Mouse (Mus musculus) layer of hippocampus, adult 2 months (tissue): Measurements from ENCODE around the gene Cdc25b. TPM values are rescaled to one million over a fixed set of nuclear protein-coding genes. Genes with fewer than 3 reads are reported as not detected.

Source experiments
- DNase-seq, 2 experiments: peaks; one replicate each; pipeline ENCODE4 v3.0.0; 2022; ENCODE audit warnings: low spot score in 2 of 2
- H3K27ac ChIP-seq: fragments of 200-600 bp; 2 replicates; pipeline ENCODE4 v1.8.1; 2022
- H3K4me3 ChIP-seq: fragments of 200-600 bp; 2 replicates; pipeline ENCODE4 v1.8.1; 2022; ENCODE audit warnings: mild to moderate bottlenecking
- CTCF ChIP-seq: fragments of 200-600 bp; conservative IDR thresholded peaks from 2 replicates; pipeline ENCODE4 v1.8.1; 2022; ENCODE audit warnings: antibody characterized with exemption, mild to moderate bottlenecking, moderate library complexity
- total RNA-seq, 2 experiments: library from RNA; stranded (reverse); gene quantifications; 2 replicates each; pipeline ENCODE4 v1.2.3; 2021

The Cdc25b gene
- total RNA-seq, 2 experiments from 2014 or later: 23.4 to 25.5 TPM

GRCm38 (mm10) chr2:131227243-131227642 is 40.5 kb downstream of the Cdc25b start:
- TF ChIP-seq CTCF: no peak
- no peak for DNase-seq
- no peak overlapping the region for H3K27ac ChIP-seq
- no peak overlapping the region for H3K4me3 ChIP-seq

GRCm38 (mm10) chr2:131232558-131232957 is 45.8 kb downstream of the Cdc25b start:
- TF ChIP-seq CTCF: no peak
- Histone ChIP-seq H3K4me3 (no peak overlapping the region), H3K27ac (no peak overlapping the region)
- no peak for DNase-seq

GRCm38 (mm10) chr2:131233307-131234126 is 46.8 kb downstream of the Cdc25b start, which contains the start of gene Mavs:
Gene Mavs (plus strand): TSS chr2:131234063.
- Histone ChIP-seq H3K27ac (peak within 1 kb of the TSS; percentile 87), H3K4me3 (peak within 1 kb of the TSS; percentile 64)
- TF ChIP-seq CTCF: no peak
- DNase-seq: peak; percentile 91 to 95

- Histone ChIP-seq H3K4me3 (peak overlapping the region; percentile 64), H3K27ac (peak overlapping the region; percentile 87)
- no peak for TF ChIP-seq CTCF
- no peak for DNase-seq
Observed at GRCm38 (mm10) chr2:131234127-131234650, 47.4 kb downstream of the Cdc25b start.

GRCm38 (mm10) chr2:131234970-131235635 is 48.4 kb downstream of the Cdc25b start:
- Histone ChIP-seq H3K27ac (no peak overlapping the region), H3K4me3 (no peak overlapping the region)
- TF ChIP-seq CTCF: no peak
- no peak for DNase-seq

GRCm38 (mm10) chr2:131242180-131242579 is 55.4 kb downstream of the Cdc25b start:
- Histone ChIP-seq H3K27ac (no peak overlapping the region), H3K4me3 (no peak overlapping the region)
- no peak for DNase-seq
- TF ChIP-seq CTCF: no peak

GRCm38 (mm10) chr2:131242929-131243328 is 56.2 kb downstream of the Cdc25b start:
- no peak for TF ChIP-seq CTCF
- no peak for DNase-seq
- Histone ChIP-seq H3K4me3 (no peak overlapping the region), H3K27ac (no peak overlapping the region)

Other genes starting within 250 kb of the Cdc25b start
- 10 to 100 TPM; 62.8 to 64.0 TPM for gene Gfra4, start 143.9 kb upstream of the Cdc25b start, total RNA-seq
- under 1 TPM; 0.59 to 0.76 TPM for gene Adam33, start 123.1 kb upstream of the Cdc25b start, total RNA-seq
- gene Siglec1, start 100.2 kb upstream of the Cdc25b start, total RNA-seq: under 1 TPM; 0.20 to 0.46 TPM
- 1 to 10 TPM; 9.1 to 9.5 TPM for gene Hspa12b, start 59.7 kb upstream of the Cdc25b start, total RNA-seq
- not detected for gene Gm11037, start 53.5 kb upstream of the Cdc25b start, total RNA-seq
- gene 1700037H04Rik, start 26.9 kb upstream of the Cdc25b start, total RNA-seq: 10 to 100 TPM; 46.0 to 46.7 TPM
- gene Cenpb, start 6.9 kb upstream of the Cdc25b start, total RNA-seq: 10 to 100 TPM; 72.3 to 78.8 TPM
- gene Spef1, start 333 bp downstream of the Cdc25b start, total RNA-seq: 1 to 10 TPM; 8.5 to 8.9 TPM
- gene Ap5s1, start 20.1 kb downstream of the Cdc25b start, total RNA-seq: 10 to 100 TPM; 20.9 to 26.0 TPM
- gene Mavs, start 47.1 kb downstream of the Cdc25b start, total RNA-seq: 1 to 10 TPM; 6.8 to 7.4 TPM
- gene Pank2, start 75.5 kb downstream of the Cdc25b start, total RNA-seq: 10 to 100 TPM; 56.5 to 60.2 TPM
- 10 to 100 TPM; 29.3 to 31.1 TPM for gene Rnf24, start 165.9 kb downstream of the Cdc25b start, total RNA-seq